Mouse (Mus musculus) midbrain, embryonic 16.5 days (tissue): ENCODE measurements around the gene Tpm3-rs7. TPM values are rescaled to one million over a fixed set of nuclear protein-coding genes. Genes with fewer than 3 reads are reported as not detected.
"Not testable (repeated sequence)": the region's sequence is repeated elsewhere in the genome, so short reads cannot be mapped to it uniquely, and the experiment has no call there.

ENCODE experiments used
- ATAC-seq: fragments of 200-750 bp; cut with Nextera tagmentation; 2 replicates; pipeline ENCODE4 v1.8.0; 2017; ENCODE audit warnings: moderate TSS enrichment
- H3K27ac ChIP-seq: fragments of 300-500 bp; sonication (generic); 2 replicates; pipeline ENCODE4 v1.5.1; 2014; ENCODE audit warnings: mild to moderate bottlenecking, low read length, mixed read lengths
- H3K27me3 ChIP-seq: fragments of 300-500 bp; sonication (generic); 2 replicates; pipeline ENCODE4 v1.6.1; 2014; ENCODE audit warnings: low read depth, low read length, mixed read lengths; ENCODE audit not compliant: control insufficient read depth, insufficient read depth
- H3K36me3 ChIP-seq: fragments of 300-500 bp; sonication (generic); 2 replicates; pipeline ENCODE4 v1.6.1; 2014; ENCODE audit warnings: mild to moderate bottlenecking, low read length, moderate library complexity, mixed read lengths; ENCODE audit not compliant: control insufficient read depth, insufficient read depth
- H3K4me1 ChIP-seq: fragments of 300-500 bp; sonication (generic); 2 replicates; pipeline ENCODE4 v1.6.1; 2014; ENCODE audit warnings: mild to moderate bottlenecking, low read length, mixed read lengths; ENCODE audit not compliant: control insufficient read depth, insufficient read depth
- H3K4me2 ChIP-seq: fragments of 300-500 bp; sonication (generic); 2 replicates; pipeline ENCODE4 v1.6.1; 2014; ENCODE audit warnings: mild to moderate bottlenecking, low read length, mixed read lengths
- H3K4me3 ChIP-seq: fragments of 300-500 bp; sonication (generic); 2 replicates; pipeline ENCODE4 v1.5.1; 2014; ENCODE audit warnings: low read depth, mild to moderate bottlenecking, low read length, moderate library complexity, mixed read lengths
- H3K9ac ChIP-seq: fragments of 300-500 bp; sonication (generic); 2 replicates; pipeline ENCODE4 v1.6.1; 2014; ENCODE audit warnings: low read depth, low read length, mixed read lengths
- H3K9me3 ChIP-seq: fragments of 300-500 bp; sonication (generic); replicated peaks from 2 replicates; pipeline ENCODE4 v1.6.1; 2014; ENCODE audit warnings: mild to moderate bottlenecking, low read length, mixed read lengths; ENCODE audit not compliant: control insufficient read depth, poor library complexity, severe bottlenecking
- WGBS: fragments of 180-500 bp; shearing (Covaris S2); extraction: QIAGEN DNeasy Blood & Tissue Kit; methylation state at CpG from one replicate; pipeline ENCODE4 v1.1.7; 2014; 5-methylcytosine and 5-hydroxymethylcytosine counted together
- polyA plus RNA-seq: library from polyadenylated mRNA; unstranded; fragments of >200 nt; fragmentation: Nextera tagmentation; extraction: Ambion mirVana; gene quantifications from 2 replicates; pipeline ENCODE4 v1.2.1, GENCODE M21; 2015

Gene Tpm3-rs7
- polyA plus RNA-seq = 3.4 and 4.3 TPM in 2 replicates

- H3K4me3 ChIP-seq, H3K9me3 ChIP-seq, H3K36me3 ChIP-seq, H3K9ac ChIP-seq, H3K4me1 ChIP-seq, ATAC-seq, H3K27ac ChIP-seq, H3K4me2 ChIP-seq, H3K27me3 ChIP-seq: not testable (repeated sequence)
- 96% methylated on average over 16 of the region's 16 CpGs for WGBS
Observed at GRCm38 (mm10) chr14:113314499-113314898, at the start of gene Tpm3-rs7. Tpm3-rs7 (plus strand) TSS chr14:113314608.

- ATAC-seq = no peak
- H3K9me3 ChIP-seq = no peaks in the 10 kb centered on the region
- H3K27ac ChIP-seq = no peak overlapping the region
- H3K9ac ChIP-seq = no peak overlapping the region
- no peaks in the 10 kb centered on the region for H3K4me1 ChIP-seq
- no peaks in the 10 kb centered on the region for H3K36me3 ChIP-seq
- no peak overlapping the region for H3K4me2 ChIP-seq
- no peak overlapping the region for H3K4me3 ChIP-seq
- H3K27me3 ChIP-seq = no peaks in the 10 kb centered on the region
- WGBS = 96% methylated on average over 1 of the region's 1 CpGs
Observed at GRCm38 (mm10) chr14:113317023-113317422, 2.6 kb downstream of the Tpm3-rs7 start.

GRCm38 (mm10) chr14:113363361-113363760 lies 49.0 kb downstream of the Tpm3-rs7 start:
- Histone ChIP-seq H3K4me1 (no peaks in the 10 kb centered on the region), H3K4me2 (no peak overlapping the region), H3K27ac (no peak overlapping the region), H3K27me3 (no peaks in the 10 kb centered on the region), H3K4me3 (no peak overlapping the region), H3K9ac (no peak overlapping the region), H3K36me3 (no peaks in the 10 kb centered on the region), H3K9me3 (no peaks in the 10 kb centered on the region)
- no peak for ATAC-seq
- WGBS = 75% methylated on average over 1 of the region's 1 CpGs
